Mouse (Mus musculus) ovary, postnatal 10 days (tissue): ENCODE results near the gene Riok2.
"Not testable (repeated sequence)": the region's sequence is repeated elsewhere in the genome, so short reads cannot be mapped to it uniquely, and the experiment has no call there.

Experiments used
- DNase-seq: peaks from one replicate; pipeline ENCODE4 v3.0.0; 2022; ENCODE audit warnings: low spot score

Gene Riok2

GRCm38 (mm10) chr17:17373918-17374910, at the start of gene Riok2:
Gene Riok2 (plus strand): TSS chr17:17374309.
- DNase-seq = peak; percentile 76

GRCm38 (mm10) chr17:17326022-17326421, 48.1 kb upstream of the Riok2 start:
- DNase-seq = not testable (repeated sequence)

DNA sequence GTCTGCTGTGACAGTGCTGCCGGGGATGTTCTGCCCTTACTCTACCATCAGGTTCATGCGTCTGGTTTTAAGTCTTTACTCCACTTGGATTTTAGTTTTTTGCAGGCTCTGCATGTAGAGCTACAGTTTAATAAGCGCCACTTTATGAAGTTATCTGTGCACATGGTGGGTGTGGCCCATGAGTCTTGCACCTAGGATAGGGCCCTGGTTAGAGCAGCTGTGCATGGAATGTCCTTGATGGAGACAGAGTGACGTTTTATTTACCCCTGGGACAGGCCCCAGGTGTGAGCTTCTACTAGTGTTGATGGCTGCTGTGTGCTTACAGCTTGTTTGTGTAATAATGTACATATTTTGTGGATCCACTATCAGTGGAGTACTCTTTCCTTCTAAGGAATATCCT, 47.5 kb upstream of the Riok2 start:
- no peak for DNase-seq

DNA sequence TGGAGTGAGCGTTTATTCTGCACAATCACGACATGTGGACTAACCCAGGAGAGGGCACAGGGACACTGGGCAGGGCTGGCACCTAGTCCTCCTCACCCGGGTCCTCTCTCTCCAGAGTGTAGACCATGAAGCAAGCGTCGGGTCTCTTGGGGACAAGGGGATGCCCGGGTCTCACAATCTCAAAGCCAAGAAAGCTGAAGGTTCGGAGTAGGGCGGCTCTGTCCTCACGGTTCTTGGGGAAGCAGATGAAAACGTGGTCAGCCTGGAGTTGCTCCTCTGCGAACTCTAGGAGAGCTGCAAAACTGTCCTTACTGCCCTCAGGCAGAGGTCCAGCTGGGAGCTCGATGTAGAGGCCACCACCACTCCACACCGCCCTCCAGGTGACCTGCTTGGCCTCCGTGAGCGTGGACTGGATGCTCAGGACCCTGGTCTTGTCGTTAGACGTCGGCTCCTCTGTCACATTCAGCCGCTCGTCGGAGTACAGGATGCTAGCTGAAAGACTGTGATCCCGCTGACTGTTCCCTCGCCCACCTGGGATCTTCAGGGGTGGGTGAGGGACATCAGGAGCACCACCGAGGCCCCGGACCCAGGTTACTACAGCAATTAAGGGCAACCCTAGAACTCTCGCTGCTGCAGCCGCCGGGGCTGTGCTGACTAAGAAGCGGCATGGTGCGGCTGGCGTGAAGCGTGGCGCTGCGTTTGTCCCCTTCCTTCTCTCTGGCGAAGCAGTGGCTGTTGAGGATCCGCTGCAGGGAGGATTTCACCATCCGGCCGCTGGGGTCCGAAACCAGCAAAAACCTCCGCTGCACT, 28.5 kb upstream of the Riok2 start:
- not testable (repeated sequence) for DNase-seq

DNA sequence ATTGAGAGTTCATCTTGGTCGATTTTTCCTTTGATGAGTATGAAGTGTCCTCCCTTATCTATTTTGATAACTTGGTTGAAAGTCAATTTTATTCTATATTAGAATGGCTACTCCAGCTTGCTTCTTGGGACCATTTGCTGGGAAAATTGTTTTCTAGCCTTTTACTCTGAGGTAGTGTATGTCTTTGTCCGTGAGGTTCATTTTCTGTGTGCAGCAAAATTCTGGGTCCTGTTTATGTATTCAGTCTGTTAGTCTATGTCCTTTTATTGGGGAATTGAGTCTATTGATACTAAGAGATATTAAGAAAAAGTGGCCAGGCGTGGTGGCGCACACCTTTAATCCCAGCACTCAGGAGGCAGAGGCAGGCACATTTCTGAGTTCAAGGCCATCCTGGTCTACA, 27.8 kb upstream of the Riok2 start:
- DNase-seq = not testable (repeated sequence)

GRCm38 (mm10) chr17:17373550-17373917, 575 bp upstream of the Riok2 start:
- DNase-seq = no peak

- no peak for DNase-seq
These were observed 1.5 kb downstream of the Riok2 start for GRCm38 (mm10) chr17:17375581-17375980.

- no peak for DNase-seq
These were observed 9.6 kb downstream of the Riok2 start for GRCm38 (mm10) chr17:17383703-17384102.

DNA sequence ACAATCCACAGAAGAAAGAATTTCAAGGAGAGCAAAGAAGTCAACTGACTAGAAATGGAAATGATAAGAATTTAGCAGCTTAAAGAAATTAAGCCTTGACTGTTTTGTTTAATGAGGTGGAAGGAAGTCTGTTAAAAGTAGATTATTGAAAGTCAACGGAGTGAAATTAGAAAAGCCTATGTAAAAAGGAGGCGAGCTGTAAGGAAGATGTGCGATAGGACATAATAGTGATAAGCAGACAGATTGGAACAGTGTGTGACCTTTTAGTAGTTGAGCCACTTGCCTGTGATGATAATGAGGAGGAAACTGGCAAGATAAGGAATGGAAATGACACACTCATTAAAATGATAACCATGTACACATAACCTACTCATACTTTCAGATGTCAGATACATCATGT, 10.4 kb downstream of the Riok2 start:
- DNase-seq = no peak

DNA sequence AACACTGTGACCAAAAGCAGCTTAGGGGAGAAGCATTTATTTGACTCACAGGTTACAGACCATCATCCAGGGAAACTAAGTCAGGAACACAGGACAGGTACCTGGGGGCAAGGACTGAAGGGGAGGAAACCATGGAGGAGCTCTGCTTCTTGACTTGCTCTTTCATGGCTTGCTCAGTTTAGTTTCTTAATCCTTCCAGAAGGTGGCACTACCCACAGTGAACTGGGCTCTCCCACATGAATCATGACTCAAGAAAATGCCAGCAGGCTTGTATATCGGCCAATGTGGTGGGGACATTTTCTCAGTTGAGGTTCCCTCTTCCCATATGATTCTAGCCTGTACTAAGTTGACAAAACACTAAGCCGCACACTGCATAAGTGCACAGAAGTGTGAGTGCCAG, 12.0 kb downstream of the Riok2 start:
- DNase-seq = no peak

DNA sequence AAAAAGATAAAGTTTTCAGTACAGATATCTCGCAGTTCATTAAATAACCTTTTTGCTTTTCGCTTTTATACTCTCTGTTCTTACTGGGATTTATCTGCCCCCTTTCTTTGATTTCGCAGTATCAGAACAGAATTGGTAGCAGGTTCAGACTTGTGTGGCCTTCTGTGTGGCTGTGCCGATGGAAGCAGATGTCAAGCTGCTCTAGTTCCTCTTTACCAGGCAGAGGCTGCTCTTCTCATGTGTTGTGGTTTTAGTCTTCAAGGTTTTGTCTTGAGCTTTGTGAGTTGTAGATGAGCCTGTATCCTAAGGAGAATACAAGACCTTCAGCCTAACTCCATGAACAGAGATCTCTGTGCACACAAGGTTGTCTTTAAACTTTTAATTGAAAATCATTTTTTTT, 17.7 kb downstream of the Riok2 start:
- no peak for DNase-seq

DNA sequence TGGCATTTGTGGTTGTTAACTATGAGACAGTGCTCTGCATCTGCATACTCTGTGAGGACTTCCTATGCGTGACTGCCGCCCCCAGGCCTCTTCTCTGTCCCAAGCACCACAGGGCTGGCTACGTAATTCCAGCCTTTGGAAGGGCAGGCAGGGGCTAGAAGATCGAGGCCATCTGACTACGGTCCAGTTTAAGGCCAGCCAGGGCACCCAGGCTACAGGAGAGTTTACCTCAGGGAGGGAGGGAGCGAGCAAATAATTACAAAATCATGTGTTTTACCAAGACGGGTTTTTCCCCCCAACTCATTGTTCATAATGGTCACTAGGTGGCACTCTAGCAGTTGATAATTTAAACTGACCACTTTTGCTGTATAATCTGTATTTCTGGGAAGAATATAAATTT, 18.8 kb downstream of the Riok2 start:
- no peak for DNase-seq

GRCm38 (mm10) chr17:17393300-17393699, 19.2 kb downstream of the Riok2 start:
- DNase-seq = no peak

DNA sequence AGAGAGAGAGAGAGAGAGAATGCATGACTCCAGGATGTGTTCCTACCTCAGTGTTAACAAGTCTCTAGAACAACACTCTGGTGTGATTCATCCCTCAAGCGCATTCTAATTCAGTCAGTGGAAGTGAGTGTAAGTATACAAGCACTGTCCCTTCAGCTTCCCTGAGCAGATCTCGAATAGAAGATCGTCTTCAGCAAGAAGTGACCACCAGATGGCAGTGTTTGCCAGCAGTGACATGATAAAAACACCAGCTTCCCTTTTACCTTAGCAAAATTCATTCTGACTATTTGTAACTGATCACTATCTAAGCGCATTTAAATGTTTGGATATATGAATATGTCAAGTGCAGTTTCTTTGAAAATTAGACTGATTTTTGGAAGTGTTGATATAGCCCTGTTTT, 20.2 kb downstream of the Riok2 start:
- DNase-seq = peak; percentile 15

DNA sequence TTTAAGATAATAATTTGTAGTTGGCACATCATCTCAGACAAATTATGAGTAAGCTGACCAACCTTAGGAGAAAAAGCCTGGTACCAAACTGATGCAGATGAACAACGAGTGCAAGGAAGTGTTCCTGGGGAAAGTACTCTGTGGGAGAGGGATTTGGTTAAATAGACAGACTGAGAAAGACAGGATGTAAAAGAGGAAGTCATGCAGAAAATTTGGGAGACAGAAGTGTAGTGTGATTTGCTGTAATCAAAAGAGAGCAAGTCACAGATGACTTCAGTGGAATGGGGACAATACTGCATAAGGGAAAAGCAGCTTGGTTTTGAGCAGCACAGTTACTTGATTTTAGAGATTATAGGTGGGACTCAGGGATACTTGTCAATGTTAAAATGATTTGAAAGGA, 22.8 kb downstream of the Riok2 start:
- DNase-seq = no peak

DNA sequence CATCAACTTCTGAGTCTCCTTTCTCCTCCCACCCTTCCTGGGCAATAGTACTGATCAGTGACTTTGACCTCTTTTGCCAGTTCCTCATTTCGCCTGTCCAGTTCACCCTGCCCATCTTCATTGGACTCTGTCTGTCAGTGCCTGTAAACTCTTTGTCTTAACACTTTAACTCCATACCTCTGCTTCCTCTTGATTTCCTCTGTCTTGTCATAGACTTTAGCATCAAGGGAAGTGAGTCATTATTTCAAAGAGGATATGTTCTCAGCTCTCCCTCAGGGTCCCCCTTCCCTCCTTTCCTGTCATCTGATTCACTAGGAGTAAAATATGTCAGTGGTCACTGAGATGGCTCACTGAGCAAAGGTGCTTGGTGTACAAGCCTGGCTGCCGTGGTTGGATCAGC, 24.6 kb downstream of the Riok2 start:
- no peak for DNase-seq

DNA sequence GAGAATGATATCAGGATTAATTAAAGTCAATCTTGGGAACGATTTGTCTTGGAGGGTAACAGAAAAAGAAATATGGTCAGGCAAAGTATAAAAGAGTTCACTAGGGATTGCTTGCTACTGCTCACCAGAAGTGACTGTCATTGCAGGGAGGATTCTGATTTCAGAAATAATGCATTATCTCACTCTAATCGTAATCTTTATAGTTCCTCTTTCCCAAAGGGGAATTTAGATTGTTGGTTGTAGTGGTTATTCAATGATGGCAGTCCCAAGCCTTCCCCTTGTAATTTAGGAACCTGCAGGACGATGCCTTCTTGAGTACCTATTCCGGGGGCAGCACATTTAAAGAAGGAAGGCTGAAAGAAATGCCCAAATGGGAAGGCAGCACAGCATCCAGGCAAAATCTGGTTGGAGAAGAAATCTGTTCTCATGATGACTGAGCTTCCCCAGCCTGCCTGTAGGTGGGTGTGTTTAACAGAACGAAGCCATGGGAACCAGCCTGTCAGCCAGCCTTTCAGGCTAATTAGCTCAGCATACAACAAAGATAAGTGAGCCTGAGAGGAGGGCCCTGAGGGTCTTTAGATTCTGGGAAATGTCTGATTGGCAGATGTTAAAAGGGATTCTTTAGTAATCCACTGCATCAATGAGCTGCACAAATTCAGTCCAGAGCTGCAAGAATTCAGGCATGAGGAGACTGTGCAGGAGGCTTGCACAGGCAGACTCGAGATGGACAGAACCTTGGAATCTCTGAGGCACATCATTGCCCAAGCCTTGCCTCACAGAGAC, 28.3 kb downstream of the Riok2 start, which contains the start of gene Lix1:
Gene Lix1 (plus strand): TSS at position 451 of the 783 bp plus-strand sequence.
- DNase-seq = peak; percentile 13

DNA sequence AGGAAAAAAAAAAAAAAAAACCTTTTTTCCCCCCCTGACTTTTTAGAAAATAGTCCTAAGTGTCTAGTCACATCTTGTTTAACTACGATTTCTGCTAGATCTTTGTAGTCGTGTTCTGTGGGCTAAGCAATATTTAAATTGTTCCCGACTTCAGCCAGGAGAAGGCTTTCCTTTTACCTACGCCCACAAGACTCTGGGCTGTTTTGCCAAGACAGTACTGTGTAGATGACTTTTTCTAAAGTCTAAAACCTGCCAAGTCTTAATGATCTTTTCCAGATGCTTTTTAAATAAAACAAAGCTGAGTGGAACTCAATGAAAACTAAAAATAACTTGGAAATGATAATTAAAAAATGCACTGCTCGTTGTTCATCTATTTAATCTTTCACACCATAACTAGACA, 28.9 kb downstream of the Riok2 start:
- no peak for DNase-seq

DNA sequence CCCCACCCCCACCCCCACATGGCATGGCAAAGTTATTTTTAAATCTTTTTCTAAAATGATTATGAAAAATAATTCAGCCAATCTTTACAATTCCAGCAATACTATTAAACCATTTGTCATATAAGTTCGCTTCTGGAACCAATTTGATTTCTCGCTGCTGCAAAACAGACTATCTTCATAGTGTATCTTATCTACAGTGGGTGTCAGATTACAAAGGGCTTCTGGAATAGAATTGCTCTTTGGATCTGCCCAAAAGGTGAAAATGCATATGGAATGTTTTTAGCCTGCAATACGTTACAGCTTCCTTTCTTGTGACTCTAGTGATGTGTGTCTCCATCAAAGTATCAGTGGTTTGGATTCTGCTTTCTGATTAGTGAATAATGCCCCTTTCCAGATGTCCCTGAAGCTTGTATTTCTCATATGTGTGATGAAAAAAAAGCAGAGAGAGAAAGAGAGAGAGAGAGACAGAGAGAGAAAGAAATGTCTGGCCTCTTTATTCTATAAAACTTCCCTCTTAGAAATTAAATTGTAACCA, 29.5 kb downstream of the Riok2 start:
- DNase-seq = no peak

DNA sequence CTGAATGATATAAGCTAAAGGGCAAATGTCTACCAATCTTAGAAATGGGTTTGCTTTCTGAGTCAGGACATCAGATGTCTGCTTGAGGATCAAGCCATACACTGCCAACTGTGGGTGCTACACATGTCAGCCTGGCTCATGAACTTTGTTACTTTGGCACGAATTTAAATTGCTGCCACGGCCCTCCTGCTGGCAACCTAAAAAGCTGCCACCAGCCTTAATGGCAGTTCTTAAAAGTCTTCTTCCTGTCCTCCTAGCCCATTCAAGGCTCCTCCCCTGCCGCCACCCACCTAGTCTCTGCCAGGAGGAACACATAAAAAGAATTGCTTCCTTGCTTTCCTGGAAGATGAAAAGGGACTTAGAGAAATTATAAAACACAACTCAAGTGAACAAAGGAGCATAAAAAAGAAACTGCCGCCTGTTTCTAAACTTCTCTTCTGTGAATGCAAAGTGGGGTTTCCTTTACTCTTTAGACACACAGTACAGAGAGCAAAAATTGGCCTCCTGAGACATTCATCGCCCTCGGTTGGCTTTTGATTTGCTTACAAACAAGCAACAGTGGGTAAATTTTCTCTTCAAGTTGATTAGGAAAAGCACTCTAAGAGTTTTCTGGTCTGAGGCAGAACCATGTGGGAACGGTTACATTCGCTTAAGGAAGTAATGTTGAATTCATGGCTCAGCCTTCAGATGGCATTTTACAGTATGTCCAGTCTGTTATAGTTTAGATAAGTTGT, 30.9 kb downstream of the Riok2 start:
- DNase-seq = no peak

- DNase-seq = no peak
These were observed 31.5 kb downstream of the Riok2 start for GRCm38 (mm10) chr17:17405606-17406005.
